Mouse (Mus musculus): ENCODE results near the gene 1700017N19Rik. TPM values are rescaled to one million over a fixed set of nuclear protein-coding genes. Genes with fewer than 3 reads are reported as not detected.
"Not testable (repeated sequence)": the region's sequence is repeated elsewhere in the genome, so short reads cannot be mapped to it uniquely, and the experiment has no call there.

Gene 1700017N19Rik
- not detected in 2 replicates for polyA plus RNA-seq (2014; fragmentation: Nextera tagmentation; extraction: Ambion mirVana)

DNA sequence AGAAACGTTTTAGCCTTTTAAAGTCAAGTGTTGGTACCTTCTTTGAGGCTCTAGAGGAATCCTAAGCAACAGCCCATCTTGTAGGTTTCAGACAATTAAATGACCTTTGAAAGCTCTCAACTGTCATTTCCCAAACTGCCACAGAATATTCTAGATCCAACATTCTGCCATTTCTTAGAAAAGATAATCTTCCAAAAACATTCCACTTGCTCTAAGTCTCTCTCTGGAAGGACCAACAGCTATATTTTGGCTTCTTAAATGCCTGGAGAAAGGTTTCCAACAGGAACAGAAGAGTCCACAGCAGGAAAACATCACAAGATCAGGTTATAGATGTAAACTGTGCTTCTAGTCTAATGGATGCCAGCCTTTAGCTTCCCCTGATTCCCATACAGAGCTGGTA is at the start of gene 1700017N19Rik, which contains the start of gene 4930430F08Rik:
1700017N19Rik (plus strand) TSS at position 162 of the 400 bp plus-strand sequence.
4930430F08Rik (minus strand) TSS at position 101 of the 400 bp plus-strand sequence.
- ATAC-seq (ENCODE audit: low FRiP score): no peak
- H3K4me1 ChIP-seq (ENCODE audit: control insufficient read depth, insufficient read depth, low read length): 0 out of 2 replicates have a peak, but pooled peaks cover 3% of the 10 kb centered on the region
- no peak for DNase-seq (ENCODE audit: low spot score, missing footprints)
- H3K36me3 ChIP-seq (ENCODE audit: control insufficient read depth, insufficient read depth, low read length): no peaks in the 10 kb centered on the region
- no peak within 1 kb of the TSS for H3K27ac ChIP-seq (ENCODE audit: low read depth, low read length)
- H3K9ac ChIP-seq (ENCODE audit: low read length): no peak within 1 kb of the TSS
- peak within 1 kb of the TSS; percentile 66 for H3K4me2 ChIP-seq
- H3K27me3 ChIP-seq (ENCODE audit: control insufficient read depth, insufficient read depth, low read length): no peaks in the 10 kb centered on the region
- H3K4me3 ChIP-seq (ENCODE audit: low read depth, low read length): no peak within 1 kb of the TSS; the same call in 1 of the 2 replicates
- no peaks in the 10 kb centered on the region for H3K9me3 ChIP-seq (ENCODE audit: control insufficient read depth, low read length)
- WGBS: 83% methylated on average over 1 of the region's 1 CpGs

- ATAC-seq (ENCODE audit: low FRiP score) (no peak), DNase-seq (ENCODE audit: low spot score, missing footprints) (no peak)
- H3K27ac ChIP-seq (ENCODE audit: low read depth, low read length): no peak overlapping the region
- no peaks in the 10 kb centered on the region for H3K9me3 ChIP-seq (ENCODE audit: control insufficient read depth, low read length)
- 84% methylated on average over 3 of the region's 3 CpGs for WGBS
- H3K9ac ChIP-seq (ENCODE audit: low read length): no peak overlapping the region
- H3K4me2 ChIP-seq: no peak overlapping the region
- H3K4me3 ChIP-seq (ENCODE audit: low read depth, low read length): no peak overlapping the region
- H3K4me1 ChIP-seq (ENCODE audit: control insufficient read depth, insufficient read depth, low read length): no peaks in the 10 kb centered on the region
- H3K27me3 ChIP-seq (ENCODE audit: control insufficient read depth, insufficient read depth, low read length): no peaks in the 10 kb centered on the region
- no peaks in the 10 kb centered on the region for H3K36me3 ChIP-seq (ENCODE audit: control insufficient read depth, insufficient read depth, low read length)
These were observed 33.6 kb upstream of the 1700017N19Rik start for GRCm38 (mm10) chr10:100556566-100557175.

DNA sequence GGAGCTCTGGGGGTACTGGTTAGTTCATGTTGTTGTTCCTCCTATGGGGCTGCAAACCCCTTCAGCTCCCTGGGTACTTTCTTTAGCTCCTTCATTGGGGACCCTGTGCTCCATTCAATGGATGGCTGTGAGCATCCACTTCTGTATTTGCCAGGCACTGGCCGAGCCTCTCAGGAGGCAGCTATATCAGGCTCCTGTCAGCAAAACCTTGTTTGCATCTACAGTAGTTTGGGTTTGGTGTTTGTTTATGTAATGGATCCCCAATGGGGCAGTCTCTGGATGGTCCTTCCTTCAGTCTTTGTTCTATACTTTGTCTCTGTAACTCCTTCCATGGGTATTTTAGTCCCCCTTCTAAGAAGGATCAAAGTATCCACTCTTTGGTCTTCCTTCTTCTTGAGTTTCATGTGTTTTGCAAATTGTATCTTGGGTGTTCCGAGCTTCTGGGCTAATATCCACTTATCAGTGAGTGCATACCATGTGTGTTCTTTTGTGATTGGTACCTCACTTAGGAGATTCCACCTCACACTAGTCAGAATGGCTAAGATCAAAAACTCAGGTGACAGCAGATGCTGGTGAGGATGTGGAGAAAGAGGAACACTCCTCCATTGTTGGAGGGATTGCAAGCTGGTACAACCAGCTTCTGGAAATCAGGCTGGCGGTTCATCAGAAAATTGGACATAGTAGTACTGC is 29.9 kb upstream of the 1700017N19Rik start:
- H3K9ac ChIP-seq (ENCODE audit: low read length); H3K27ac ChIP-seq (ENCODE audit: low read depth, low read length); H3K27me3 ChIP-seq (ENCODE audit: control insufficient read depth, insufficient read depth, low read length); H3K4me1 ChIP-seq (ENCODE audit: control insufficient read depth, insufficient read depth, low read length); DNase-seq (ENCODE audit: low spot score, missing footprints); ATAC-seq (ENCODE audit: low FRiP score); H3K36me3 ChIP-seq (ENCODE audit: control insufficient read depth, insufficient read depth, low read length); H3K4me3 ChIP-seq (ENCODE audit: low read depth, low read length); H3K4me2 ChIP-seq; H3K9me3 ChIP-seq (ENCODE audit: control insufficient read depth, low read length): not testable (repeated sequence)
- 91% methylated on average over 3 of the region's 3 CpGs for WGBS

GRCm38 (mm10) chr10:100564112-100564511 is 26.2 kb upstream of the 1700017N19Rik start:
- WGBS: 86% methylated on average over 3 of the region's 3 CpGs
- peaks cover 2% of the 10 kb centered on the region; the same call in 1 of the 2 replicates for H3K36me3 ChIP-seq (ENCODE audit: control insufficient read depth, insufficient read depth, low read length)

DNA sequence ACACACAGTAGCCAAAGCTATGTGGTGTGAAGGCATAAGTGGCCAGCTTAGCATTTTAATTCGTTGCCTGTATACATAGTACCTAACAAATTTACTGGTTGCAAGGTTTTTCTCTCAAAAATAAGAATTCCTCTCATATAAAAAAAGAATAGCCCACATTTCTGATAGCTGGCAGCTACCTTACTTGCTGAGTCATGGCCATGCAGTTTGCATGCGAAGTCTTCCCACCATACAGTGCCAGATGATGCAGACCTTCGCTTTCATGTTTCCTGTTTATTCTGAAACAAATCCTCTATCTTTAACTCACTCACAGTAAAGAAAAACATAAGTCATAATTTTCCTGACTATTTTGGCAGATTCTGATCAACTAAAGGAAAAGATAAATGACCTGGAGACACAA is 18.6 kb upstream of the 1700017N19Rik start:
- no peak overlapping the region for H3K9ac ChIP-seq (ENCODE audit: low read length)
- H3K4me1 ChIP-seq (ENCODE audit: control insufficient read depth, insufficient read depth, low read length): no peaks in the 10 kb centered on the region
- WGBS: 93% methylated on average over 3 of the region's 3 CpGs
- H3K4me3 ChIP-seq (ENCODE audit: low read depth, low read length): no peak overlapping the region
- H3K27ac ChIP-seq (ENCODE audit: low read depth, low read length): no peak overlapping the region
- no peaks in the 10 kb centered on the region for H3K9me3 ChIP-seq (ENCODE audit: control insufficient read depth, low read length)
- H3K36me3 ChIP-seq (ENCODE audit: control insufficient read depth, insufficient read depth, low read length): peaks cover 8% of the 10 kb centered on the region; the same call in 1 of the 2 replicates
- DNase-seq (ENCODE audit: low spot score, missing footprints): no peak
- no peak overlapping the region for H3K4me2 ChIP-seq
- ATAC-seq (ENCODE audit: low FRiP score): no peak
- H3K27me3 ChIP-seq (ENCODE audit: control insufficient read depth, insufficient read depth, low read length): no peaks in the 10 kb centered on the region

More at GRCm38 (mm10) chr10:100564112-100564511, 26.2 kb upstream of the 1700017N19Rik start:
- ATAC-seq (ENCODE audit: low FRiP score): no peak
- Histone ChIP-seq H3K4me3 (ENCODE audit: low read depth, low read length) (no peak overlapping the region), H3K9ac (ENCODE audit: low read length) (no peak overlapping the region), H3K27me3 (ENCODE audit: control insufficient read depth, insufficient read depth, low read length) (no peaks in the 10 kb centered on the region), H3K9me3 (ENCODE audit: control insufficient read depth, low read length) (no peaks in the 10 kb centered on the region), H3K4me2 (no peak overlapping the region), H3K27ac (ENCODE audit: low read depth, low read length) (no peak overlapping the region), H3K4me1 (ENCODE audit: control insufficient read depth, insufficient read depth, low read length) (no peaks in the 10 kb centered on the region)
- DNase-seq (ENCODE audit: low spot score, missing footprints): no peak

DNA sequence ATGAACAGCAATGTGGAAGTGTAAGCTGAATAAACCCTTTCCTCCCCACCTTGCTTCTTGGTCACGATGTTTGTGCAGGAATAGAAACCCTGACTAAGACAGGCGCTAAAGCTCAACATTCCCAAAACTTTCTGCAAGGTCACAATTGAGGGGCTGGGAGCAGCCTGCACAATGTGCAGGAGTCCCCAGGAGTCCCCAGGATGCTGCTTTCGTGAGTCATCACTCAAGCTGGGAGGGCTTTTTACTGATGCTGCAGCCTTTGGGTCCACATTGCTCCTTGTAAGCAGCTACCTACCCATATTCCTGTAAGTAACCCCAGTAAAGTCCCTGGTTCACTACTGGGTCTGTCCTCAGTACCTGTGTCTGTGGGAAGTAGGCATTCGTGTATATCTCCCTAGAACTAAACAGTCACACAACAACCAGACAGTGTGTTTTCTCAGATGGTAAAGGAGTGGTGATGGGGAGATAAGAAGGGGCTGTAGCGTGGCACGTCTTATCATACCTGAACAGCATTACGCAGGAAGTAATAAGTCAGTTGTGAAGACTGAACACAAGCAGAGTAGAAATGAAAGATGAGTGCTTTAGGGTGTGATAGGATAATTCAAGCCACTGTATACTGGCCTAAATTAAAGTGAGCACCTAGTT is 15.7 kb upstream of the 1700017N19Rik start:
- 91% methylated on average over 7 of the region's 7 CpGs for WGBS
- 0 out of 2 replicates have a peak, but pooled peaks cover 8% of the 10 kb centered on the region for H3K36me3 ChIP-seq (ENCODE audit: control insufficient read depth, insufficient read depth, low read length)
- ATAC-seq (ENCODE audit: low FRiP score): no peak
- no peaks in the 10 kb centered on the region for H3K9me3 ChIP-seq (ENCODE audit: control insufficient read depth, low read length)
- H3K4me2 ChIP-seq: no peak overlapping the region
- no peak overlapping the region for H3K27ac ChIP-seq (ENCODE audit: low read depth, low read length)
- no peaks in the 10 kb centered on the region for H3K27me3 ChIP-seq (ENCODE audit: control insufficient read depth, insufficient read depth, low read length)
- H3K9ac ChIP-seq (ENCODE audit: low read length): no peak overlapping the region
- H3K4me3 ChIP-seq (ENCODE audit: low read depth, low read length): no peak overlapping the region
- no peaks in the 10 kb centered on the region for H3K4me1 ChIP-seq (ENCODE audit: control insufficient read depth, insufficient read depth, low read length)
- DNase-seq (ENCODE audit: low spot score, missing footprints): no peak

DNA sequence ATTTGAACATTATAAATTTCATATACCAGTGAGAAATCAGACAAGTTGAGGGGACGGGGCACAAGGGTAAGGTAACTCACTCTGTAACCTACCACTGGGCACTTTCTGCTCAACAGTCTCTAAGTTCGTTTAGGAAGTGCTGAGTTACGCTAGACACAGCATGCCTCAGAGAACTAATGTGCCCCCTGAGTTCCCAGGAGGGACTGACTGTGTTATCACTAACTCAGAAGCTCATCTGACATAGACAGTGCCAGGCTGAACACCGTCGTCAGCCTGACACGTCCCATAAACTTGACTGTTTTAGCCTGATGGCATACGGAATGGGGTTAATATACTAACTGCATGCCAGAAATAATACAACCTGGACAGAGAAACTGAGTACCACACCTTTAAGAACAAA is 15.0 kb upstream of the 1700017N19Rik start:
- WGBS: 88% methylated on average over 7 of the region's 7 CpGs
- H3K9ac ChIP-seq (ENCODE audit: low read length): no peak overlapping the region
- H3K27ac ChIP-seq (ENCODE audit: low read depth, low read length): no peak overlapping the region
- no peak for DNase-seq (ENCODE audit: low spot score, missing footprints)
- H3K4me3 ChIP-seq (ENCODE audit: low read depth, low read length): no peak overlapping the region
- H3K4me2 ChIP-seq: no peak overlapping the region
- 0 out of 2 replicates have a peak, but pooled peaks cover 8% of the 10 kb centered on the region for H3K36me3 ChIP-seq (ENCODE audit: control insufficient read depth, insufficient read depth, low read length)
- no peaks in the 10 kb centered on the region for H3K27me3 ChIP-seq (ENCODE audit: control insufficient read depth, insufficient read depth, low read length)
- no peaks in the 10 kb centered on the region for H3K4me1 ChIP-seq (ENCODE audit: control insufficient read depth, insufficient read depth, low read length)
- ATAC-seq (ENCODE audit: low FRiP score): no peak
- no peaks in the 10 kb centered on the region for H3K9me3 ChIP-seq (ENCODE audit: control insufficient read depth, low read length)

GRCm38 (mm10) chr10:100584178-100584577 is 6.1 kb upstream of the 1700017N19Rik start:
- DNase-seq (ENCODE audit: low spot score, missing footprints): no peak
- H3K4me2 ChIP-seq: no peak overlapping the region
- ATAC-seq (ENCODE audit: low FRiP score): no peak
- H3K4me1 ChIP-seq (ENCODE audit: control insufficient read depth, insufficient read depth, low read length): 0 out of 2 replicates have a peak, but pooled peaks cover 3% of the 10 kb centered on the region
- no peaks in the 10 kb centered on the region for H3K9me3 ChIP-seq (ENCODE audit: control insufficient read depth, low read length)
- no peak overlapping the region for H3K27ac ChIP-seq (ENCODE audit: low read depth, low read length)
- no peaks in the 10 kb centered on the region; the same call in 1 of the 2 replicates for H3K36me3 ChIP-seq (ENCODE audit: control insufficient read depth, insufficient read depth, low read length)
- 93% methylated on average over 3 of the region's 3 CpGs for WGBS
- H3K27me3 ChIP-seq (ENCODE audit: control insufficient read depth, insufficient read depth, low read length): no peaks in the 10 kb centered on the region
- no peak overlapping the region for H3K4me3 ChIP-seq (ENCODE audit: low read depth, low read length)
- H3K9ac ChIP-seq (ENCODE audit: low read length): no peak overlapping the region

DNA sequence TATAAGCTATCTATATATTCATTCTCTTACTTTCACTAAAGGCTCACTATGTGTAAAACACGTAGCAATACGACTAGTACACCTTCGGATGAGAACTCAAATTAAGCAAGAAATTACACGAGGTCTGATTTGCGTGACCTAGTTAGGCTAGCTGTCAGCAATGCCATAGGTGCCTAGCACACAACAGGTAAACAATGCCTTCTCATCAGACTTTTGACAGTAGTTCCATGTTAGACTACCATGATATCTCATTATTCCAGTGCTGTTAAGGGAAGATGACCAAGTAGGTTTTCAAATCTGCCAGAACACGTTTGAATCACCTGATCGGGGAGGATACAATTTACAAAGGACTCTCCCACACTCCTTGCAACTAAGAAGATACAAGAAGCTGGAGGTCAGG is 1.8 kb upstream of the 1700017N19Rik start:
- no peaks in the 10 kb centered on the region; the same call in 1 of the 2 replicates for H3K36me3 ChIP-seq (ENCODE audit: control insufficient read depth, insufficient read depth, low read length)
- 60% methylated on average over 7 of the region's 7 CpGs for WGBS
- no peak for DNase-seq (ENCODE audit: low spot score, missing footprints)
- no peak for ATAC-seq (ENCODE audit: low FRiP score)
- H3K4me3 ChIP-seq (ENCODE audit: low read depth, low read length): peak overlapping the region; percentile 70
- H3K9ac ChIP-seq (ENCODE audit: low read length): peak overlapping the region; percentile 81
- H3K9me3 ChIP-seq (ENCODE audit: control insufficient read depth, low read length): no peaks in the 10 kb centered on the region
- no peaks in the 10 kb centered on the region for H3K27me3 ChIP-seq (ENCODE audit: control insufficient read depth, insufficient read depth, low read length)
- H3K27ac ChIP-seq (ENCODE audit: low read depth, low read length): no peak overlapping the region
- H3K4me2 ChIP-seq: peak overlapping the region; percentile 66
- 0 out of 2 replicates have a peak, but pooled peaks cover 3% of the 10 kb centered on the region for H3K4me1 ChIP-seq (ENCODE audit: control insufficient read depth, insufficient read depth, low read length)

All from midbrain, embryonic 11.5 days (tissue).